Mouse (Mus musculus) lung, adult 2 months (tissue): Measurements from ENCODE around the gene Ndufaf4.

Experiments
- CTCF ChIP-seq: fragments of 200-500 bp; IDR thresholded peaks from 2 replicates; pipeline ENCODE4 v1.5.1; 2011; ENCODE audit warnings: mild to moderate bottlenecking, low read length, control low read depth; ENCODE audit not compliant: insufficient read depth
- POLR2A ChIP-seq: fragments of 200-500 bp; IDR thresholded peaks from 2 replicates; pipeline ENCODE4 v1.6.1; 2011; ENCODE audit warnings: low read depth, mild to moderate bottlenecking, control low read depth, low read length, borderline replicate concordance; ENCODE audit errors: extremely low read depth

DNA sequence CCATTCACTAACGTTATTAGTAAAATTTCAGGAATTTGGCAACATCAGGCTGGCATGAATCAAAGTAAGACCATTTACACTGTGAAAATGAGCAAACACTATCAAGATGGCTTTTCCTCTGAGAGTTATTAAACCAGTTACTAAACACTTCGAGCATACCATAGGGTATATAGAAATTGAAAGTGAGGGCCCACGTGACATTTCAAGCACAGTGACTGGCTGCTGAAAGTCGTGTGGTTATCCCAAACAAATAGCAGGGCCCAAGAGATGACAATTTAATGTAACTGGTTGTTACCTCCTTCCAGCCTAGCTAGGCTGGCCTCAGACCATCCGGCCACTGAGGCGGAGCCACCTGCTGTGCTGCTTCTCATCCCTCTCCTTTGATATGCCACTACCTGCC, 32.2 kb upstream of the Ndufaf4 start:
- TF ChIP-seq CTCF (no peak), POLR2A (no peak)
